Mouse (Mus musculus): ENCODE data around the gene Hmgcs1. TPM values are rescaled to one million over a fixed set of nuclear protein-coding genes. Genes with fewer than 3 reads are reported as not detected.
"Not testable (repeated sequence)": the region's sequence is repeated elsewhere in the genome, so short reads cannot be mapped to it uniquely, and the experiment has no call there.

The Hmgcs1 gene
- total and polyA plus RNA-seq, 3 experiments, result 14.6 to 314 (median 78.9) TPM

GRCm38 (mm10) chr13:119649699-119650046, 40.5 kb upstream of the Hmgcs1 start:
- no peak overlapping the region for H3K4me3 ChIP-seq (ENCODE audit: low read depth, low read length)
- TF ChIP-seq GATA1 (IDR thresholded peaks at IDR 0.05; ENCODE audit: borderline replicate concordance, low read length), result no peak
- TF ChIP-seq GATA2 (IDR thresholded peaks at IDR 0.05; ENCODE audit: borderline replicate concordance, low read depth, low read length), result no peak
- no peak for TF ChIP-seq CTCF (IDR thresholded peaks at IDR 0.05; ENCODE audit: low read depth, low read length)
- TF ChIP-seq TAL1 (conservative IDR thresholded peaks at IDR 0.05; ENCODE audit: low read depth, low read length), result no peak
- no peak for TF ChIP-seq POLR2AphosphoS5 (IDR thresholded peaks at IDR 0.05; ENCODE audit: insufficient replicate concordance, low read depth, low read length)
- no peak for ATAC-seq (ENCODE audit: extremely low read depth, insufficient number of reproducible peaks, low FRiP score, poor library complexity, severe bottlenecking)

DNA sequence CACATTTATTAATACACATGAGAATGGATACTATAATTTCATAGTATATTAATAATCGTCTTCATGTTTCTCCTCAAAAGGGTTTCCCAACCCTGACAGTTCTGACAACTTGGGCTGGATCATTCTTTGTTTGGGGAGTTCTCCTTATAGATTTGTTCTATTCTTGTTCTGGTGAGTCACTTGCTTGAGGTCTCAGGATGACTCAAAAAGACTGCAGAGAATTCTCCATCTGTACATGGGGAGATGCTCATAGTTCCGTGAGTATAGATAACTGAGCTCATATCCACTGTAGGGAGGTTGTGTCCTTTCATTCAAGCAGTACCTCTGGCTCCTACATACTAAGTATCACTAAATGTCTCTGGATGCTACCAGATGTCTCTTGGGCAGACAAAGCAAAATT, 35.4 kb upstream of the Hmgcs1 start:
- H3K4me1 ChIP-seq (ENCODE audit: insufficient read depth, low read depth, low read length), result no peaks in the 10 kb centered on the region
- no peaks in the 10 kb centered on the region for H3K36me3 ChIP-seq (replicated peaks)
- H3K4me3 ChIP-seq (ENCODE audit: low read depth, low read length), result no peak overlapping the region
- H3K9me3 ChIP-seq (replicated peaks), result no peaks in the 10 kb centered on the region
- no peak for ATAC-seq (ENCODE audit: extremely low read depth, insufficient number of reproducible peaks, low FRiP score, poor library complexity, severe bottlenecking)
- DNase-seq (ENCODE audit: low spot score), result no peak
- peaks cover 15% of the 10 kb centered on the region for H3K27me3 ChIP-seq (ENCODE audit: insufficient read depth, low read length)
- TF ChIP-seq CTCF (IDR thresholded peaks at IDR 0.05; ENCODE audit: low read depth, low read length), result no peak
- TF ChIP-seq GATA1 (IDR thresholded peaks at IDR 0.05; ENCODE audit: borderline replicate concordance, low read length), result no peak
- no peak for TF ChIP-seq TAL1 (conservative IDR thresholded peaks at IDR 0.05; ENCODE audit: low read depth, low read length)
- no peak for TF ChIP-seq GATA2 (IDR thresholded peaks at IDR 0.05; ENCODE audit: borderline replicate concordance, low read depth, low read length)
- no peak for TF ChIP-seq POLR2AphosphoS5 (IDR thresholded peaks at IDR 0.05; ENCODE audit: insufficient replicate concordance, low read depth, low read length)

More at GRCm38 (mm10) chr13:119649699-119650046, 40.5 kb upstream of the Hmgcs1 start:
- Histone ChIP-seq H3K36me3 (replicated peaks) (no peaks in the 10 kb centered on the region), H3K27me3 (ENCODE audit: insufficient read depth, low read length) (peaks cover 18% of the 10 kb centered on the region), H3K4me1 (ENCODE audit: insufficient read depth, low read depth, low read length) (no peaks in the 10 kb centered on the region), H3K9me3 (replicated peaks) (no peaks in the 10 kb centered on the region)
- no peak for DNase-seq (ENCODE audit: low spot score)

DNA sequence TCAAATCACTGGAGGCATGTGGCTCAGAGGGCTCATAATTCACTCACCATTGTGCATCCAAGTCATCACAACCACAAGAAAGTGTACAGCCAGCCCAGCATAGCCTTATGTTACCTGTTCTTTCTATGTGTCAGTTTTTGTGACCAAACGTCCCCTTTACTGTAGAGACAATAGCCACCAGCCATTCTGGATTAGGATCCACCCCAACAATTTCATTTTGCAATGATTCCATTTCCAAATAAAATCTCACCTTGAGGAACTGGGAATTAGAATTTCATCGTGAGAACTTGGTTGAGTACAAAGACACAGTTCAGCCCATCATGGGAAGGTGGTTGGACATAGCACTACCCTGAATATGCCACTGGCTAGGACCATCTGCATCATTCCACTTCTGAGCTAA, 33.9 kb upstream of the Hmgcs1 start:
- no peak for TF ChIP-seq CTCF (IDR thresholded peaks at IDR 0.05; ENCODE audit: low read depth, low read length)
- TF ChIP-seq POLR2AphosphoS5 (IDR thresholded peaks at IDR 0.05; ENCODE audit: insufficient replicate concordance, low read depth, low read length), result no peak
- no peak for TF ChIP-seq GATA1 (IDR thresholded peaks at IDR 0.05; ENCODE audit: borderline replicate concordance, low read length)
- no peak for TF ChIP-seq GATA2 (IDR thresholded peaks at IDR 0.05; ENCODE audit: borderline replicate concordance, low read depth, low read length)
- no peak for TF ChIP-seq TAL1 (conservative IDR thresholded peaks at IDR 0.05; ENCODE audit: low read depth, low read length)
- Histone ChIP-seq H3K9me3 (replicated peaks) (no peaks in the 10 kb centered on the region), H3K27me3 (ENCODE audit: insufficient read depth, low read length) (peaks cover 10% of the 10 kb centered on the region), H3K4me3 (ENCODE audit: low read depth, low read length) (no peak overlapping the region), H3K4me1 (ENCODE audit: insufficient read depth, low read depth, low read length) (no peaks in the 10 kb centered on the region), H3K36me3 (replicated peaks) (no peaks in the 10 kb centered on the region)
- ATAC-seq (ENCODE audit: extremely low read depth, insufficient number of reproducible peaks, low FRiP score, poor library complexity, severe bottlenecking) (no peak), DNase-seq (ENCODE audit: low spot score) (no peak)

GRCm38 (mm10) chr13:119656846-119657416, 33.2 kb upstream of the Hmgcs1 start:
- ATAC-seq (ENCODE audit: extremely low read depth, insufficient number of reproducible peaks, low FRiP score, poor library complexity, severe bottlenecking) (no peak), DNase-seq (ENCODE audit: low spot score) (no peak)
- TF ChIP-seq GATA1 (IDR thresholded peaks at IDR 0.05; ENCODE audit: borderline replicate concordance, low read length) (no peak), TAL1 (conservative IDR thresholded peaks at IDR 0.05; ENCODE audit: low read depth, low read length) (no peak), GATA2 (IDR thresholded peaks at IDR 0.05; ENCODE audit: borderline replicate concordance, low read depth, low read length) (no peak)
- no peaks in the 10 kb centered on the region for H3K4me1 ChIP-seq (ENCODE audit: insufficient read depth, low read depth, low read length)
- no peaks in the 10 kb centered on the region for H3K9me3 ChIP-seq (replicated peaks)
- no peaks in the 10 kb centered on the region for H3K36me3 ChIP-seq (replicated peaks)
- peaks cover 7% of the 10 kb centered on the region for H3K27me3 ChIP-seq (ENCODE audit: insufficient read depth, low read length)
- H3K4me3 ChIP-seq (ENCODE audit: low read depth, low read length), result no peak overlapping the region

GRCm38 (mm10) chr13:119661420-119661819, 28.8 kb upstream of the Hmgcs1 start:
- not testable (repeated sequence) for H3K27me3 ChIP-seq (ENCODE audit: insufficient read depth, low read length); H3K4me3 ChIP-seq (ENCODE audit: low read depth, low read length); H3K4me1 ChIP-seq (ENCODE audit: insufficient read depth, low read depth, low read length); ATAC-seq (ENCODE audit: extremely low read depth, insufficient number of reproducible peaks, low FRiP score, poor library complexity, severe bottlenecking); H3K9me3 ChIP-seq (replicated peaks); DNase-seq (ENCODE audit: low spot score); H3K36me3 ChIP-seq (replicated peaks)

- H3K4me1 ChIP-seq (ENCODE audit: insufficient read depth, low read depth, low read length), result peaks cover 4% of the 10 kb centered on the region
- no peaks in the 10 kb centered on the region for H3K9me3 ChIP-seq (replicated peaks)
- H3K4me3 ChIP-seq (ENCODE audit: low read depth, low read length), result no peak overlapping the region
- no peaks in the 10 kb centered on the region for H3K36me3 ChIP-seq (replicated peaks)
- no peaks in the 10 kb centered on the region for H3K27me3 ChIP-seq (ENCODE audit: insufficient read depth, low read length)
- TF ChIP-seq TAL1 (conservative IDR thresholded peaks at IDR 0.05; ENCODE audit: low read depth, low read length), result no peak
- TF ChIP-seq POLR2AphosphoS5 (IDR thresholded peaks at IDR 0.05; ENCODE audit: insufficient replicate concordance, low read depth, low read length), result no peak
- no peak for TF ChIP-seq CTCF (IDR thresholded peaks at IDR 0.05; ENCODE audit: low read depth, low read length)
- no peak for TF ChIP-seq GATA1 (IDR thresholded peaks at IDR 0.05; ENCODE audit: borderline replicate concordance, low read length)
- TF ChIP-seq GATA2 (IDR thresholded peaks at IDR 0.05; ENCODE audit: borderline replicate concordance, low read depth, low read length), result no peak
- no peak for DNase-seq (ENCODE audit: low spot score)
- ATAC-seq (ENCODE audit: extremely low read depth, insufficient number of reproducible peaks, low FRiP score, poor library complexity, severe bottlenecking), result no peak
These were observed 11.4 kb upstream of the Hmgcs1 start for GRCm38 (mm10) chr13:119678794-119679193.

DNA sequence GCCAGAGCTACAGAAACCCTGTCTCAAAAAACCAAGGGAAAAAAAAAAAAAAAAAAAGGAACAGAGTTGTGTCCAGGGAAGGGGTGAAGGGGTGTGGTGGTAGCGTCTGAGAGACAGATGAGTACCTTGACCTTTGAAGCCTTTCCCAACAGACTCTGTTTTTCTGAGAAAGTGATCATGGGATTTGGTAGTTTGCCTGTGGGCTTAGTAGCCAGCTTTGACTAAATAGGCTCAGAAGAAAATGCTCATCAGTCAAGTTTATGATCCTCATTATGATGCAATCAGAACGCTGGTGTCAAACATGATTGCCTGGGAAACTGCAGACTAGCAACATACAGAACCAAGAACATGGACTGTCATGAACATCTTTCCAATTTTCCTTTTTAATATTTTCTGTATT, 10.5 kb upstream of the Hmgcs1 start:
- peaks cover 4% of the 10 kb centered on the region for H3K4me1 ChIP-seq (ENCODE audit: insufficient read depth, low read depth, low read length)
- DNase-seq (ENCODE audit: low spot score), result no peak
- H3K9me3 ChIP-seq (replicated peaks), result no peaks in the 10 kb centered on the region
- no peaks in the 10 kb centered on the region for H3K36me3 ChIP-seq (replicated peaks)
- H3K27me3 ChIP-seq (ENCODE audit: insufficient read depth, low read length), result no peaks in the 10 kb centered on the region
- ATAC-seq (ENCODE audit: extremely low read depth, insufficient number of reproducible peaks, low FRiP score, poor library complexity, severe bottlenecking), result no peak
- H3K4me3 ChIP-seq (ENCODE audit: low read depth, low read length), result no peak overlapping the region
- TF ChIP-seq TAL1 (conservative IDR thresholded peaks at IDR 0.05; ENCODE audit: low read depth, low read length) (no peak), GATA1 (IDR thresholded peaks at IDR 0.05; ENCODE audit: borderline replicate concordance, low read length) (no peak), GATA2 (IDR thresholded peaks at IDR 0.05; ENCODE audit: borderline replicate concordance, low read depth, low read length) (no peak), POLR2AphosphoS5 (IDR thresholded peaks at IDR 0.05; ENCODE audit: insufficient replicate concordance, low read depth, low read length) (no peak), CTCF (IDR thresholded peaks at IDR 0.05; ENCODE audit: low read depth, low read length) (no peak)

Measured in G1E (cell line).